Mouse (Mus musculus) small intestine, adult 2 months (tissue): Measurements from ENCODE around the gene Aldh1a2.

Source experiments
- CTCF ChIP-seq: fragments of 200-500 bp; IDR thresholded peaks from 2 replicates; pipeline ENCODE4 v1.5.1; 2012; ENCODE audit warnings: low read depth, mild to moderate bottlenecking, control low read depth, inconsistent platforms, low read length, moderate library complexity, mixed read lengths; ENCODE audit not compliant: insufficient replicate concordance, insufficient read length; ENCODE audit errors: extremely low read depth
- POLR2A ChIP-seq: fragments of 200-500 bp; IDR thresholded peaks from 2 replicates; pipeline ENCODE4 v1.6.1; 2012; ENCODE audit warnings: low read depth, mild to moderate bottlenecking, control low read depth, inconsistent platforms, low read length, moderate library complexity

- no peak for TF ChIP-seq POLR2A
- TF ChIP-seq CTCF = no peak
Observed at GRCm38 (mm10) chr9:71276149-71276721, 60.6 kb downstream of the Aldh1a2 start.
